Mouse (Mus musculus) heart, postnatal 0 days (tissue): ENCODE measurements at regions not wholly inside any gene's neighbourhood (a gene's known extent, or its start where the extent isn't known, plus 50 kb on each side); places are given as distances from the start of the nearest gene placed in this dataset.

Source experiments
- CTCF ChIP-seq: IDR thresholded peaks from 2 replicates; pipeline ENCODE4 v1.5.1; 2016; ENCODE audit warnings: antibody characterized with exemption, control low read depth, low read depth
- EP300 ChIP-seq: IDR thresholded peaks from 2 replicates; pipeline ENCODE4 v1.6.1; 2016; ENCODE audit warnings: antibody characterized with exemption, low read depth

GRCm38 (mm10) chr8:118056781-118057180 is 226.8 kb upstream of the Cdh13 start:
- TF ChIP-seq CTCF (no peak), EP300 (no peak)
